In genomic region chr5:120536046-120536445, GRCm38 (mm10) we compare ENCODE assay signal across 9 mouse cellular contexts. TPM values are rescaled to one million over a fixed set of nuclear protein-coding genes. Genes with fewer than 3 reads are reported as not detected.
DNase-seq lines count a peak whose midpoint lies in the region; ATAC-seq lines count a peak whose summit lies in the region.
"Had no signal": no experiment of that assay in that cellular context is flagged by ENCODE, and none has a peak within 500 bp of the region (broad histone marks: within the 10 kb centered on the region; RNA-seq: fewer than 3 reads in every experiment).

No protein-coding gene starts in this region.

- no peak overlapping the region for H3K4me2 ChIP-seq in forebrain, embryonic 16.5 days (ENCODE audit: low read length)
- H3K4me2 ChIP-seq: liver, embryonic 15.5 days had no signal

- H3K4me3 ChIP-seq in forebrain, embryonic 16.5 days (replicated peaks; ENCODE audit: low read length) = no peak overlapping the region
- H3K4me3 ChIP-seq: liver, embryonic 15.5 days had no signal

- no peaks in the 10 kb centered on the region for H3K9me3 ChIP-seq in forebrain, embryonic 16.5 days (ENCODE audit: control insufficient read depth, low read length)
- H3K9me3 ChIP-seq: liver, embryonic 15.5 days had no signal

- ATAC-seq in forebrain, embryonic 16.5 days = peak; percentile 43; the same call in 1 of the 2 replicates
- no peak for ATAC-seq in granulocyte monocyte progenitor cell, adult 5-6 weeks (replicated peaks; ENCODE audit: poor library complexity, severe bottlenecking)
- ATAC-seq: Patski had no signal

- WGBS in forebrain, embryonic 16.5 days = 40% methylated on average over 13 of the region's 13 CpGs

- peak; percentile 42 to 56 for DNase-seq in layer of hippocampus, postnatal 10 days (ENCODE audit: low spot score in 2 of 2)
- DNase-seq in layer of hippocampus, adult 9-10 months (ENCODE audit: low spot score) = no peak
- peak; percentile 79 for DNase-seq in cerebellum, adult 9-11 months
- peak; percentile 48 for DNase-seq in lung, postnatal 36 days
- no peak for DNase-seq in thymus, postnatal 0 days (ENCODE audit: low spot score)

- H3K27ac ChIP-seq in forebrain, embryonic 16.5 days (ENCODE audit: low read length) = peak overlapping the region; percentile 3; the same call in 1 of the 2 replicates
- H3K27ac ChIP-seq: liver, embryonic 15.5 days had no signal

- H3K27me3 ChIP-seq in forebrain, embryonic 16.5 days (replicated peaks; ENCODE audit: control insufficient read depth, insufficient read depth, low read length) = no peaks in the 10 kb centered on the region
- H3K27me3 ChIP-seq: liver, embryonic 15.5 days; Patski had no signal

- H3K36me3 ChIP-seq in forebrain, embryonic 16.5 days (ENCODE audit: control insufficient read depth, insufficient read depth) = no peaks in the 10 kb centered on the region

- peaks cover 26% of the 10 kb centered on the region for H3K4me1 ChIP-seq in forebrain, embryonic 16.5 days (replicated peaks; ENCODE audit: control insufficient read depth, insufficient read depth, low read length)
- H3K4me1 ChIP-seq: liver, embryonic 15.5 days had no signal

- 0 out of 2 replicates have a peak overlapping the region, but pooled peaks have one; percentile 17 for H3K9ac ChIP-seq in forebrain, embryonic 16.5 days (replicated peaks; ENCODE audit: low read depth, low read length)
- H3K9ac ChIP-seq: liver, embryonic 15.5 days had no signal

RNA-seq across cellular contexts. Expression of gene Slc8b1, which starts 25.1 kb away (rescaled TPM):
- 1 to 10 TPM; 5.5 to 5.7 TPM for total RNA-seq in layer of hippocampus, postnatal 10 days (2021)
- 1.9 and 2.0 TPM in 2 replicates for polyA plus RNA-seq in forebrain, embryonic 16.5 days (2015; fragmentation: Nextera tagmentation; extraction: Ambion mirVana)
- total RNA-seq in granulocyte monocyte progenitor cell, adult 5-6 weeks (2014; fragmentation: Nextera tagmentation) = 24.9 and 38.3 TPM in 2 replicates
- total RNA-seq in granulocyte monocyte progenitor cell, adult 5-6 weeks (2017) = 30.1 and 31.8 TPM in 2 replicates
- polyA plus RNA-seq in thymus, postnatal 0 days (2015; fragmentation: Nextera tagmentation; extraction: Ambion mirVana) = 4.6 and 5.0 TPM in 2 replicates

RNA-seq across cellular contexts. Expression of gene Plbd2, which starts 32.6 kb away (rescaled TPM):
- total RNA-seq in layer of hippocampus, postnatal 10 days (2021) = 10 to 100 TPM; 63.2 to 66.8 TPM
- 22.9 and 24.6 TPM in 2 replicates for polyA plus RNA-seq in forebrain, embryonic 16.5 days (2015; fragmentation: Nextera tagmentation; extraction: Ambion mirVana)
- total RNA-seq in granulocyte monocyte progenitor cell, adult 5-6 weeks (2014; fragmentation: Nextera tagmentation) = 18.2 and 20.8 TPM in 2 replicates
- total RNA-seq in granulocyte monocyte progenitor cell, adult 5-6 weeks (2017) = 8.9 and 9.4 TPM in 2 replicates
- polyA plus RNA-seq in thymus, postnatal 0 days (2015; fragmentation: Nextera tagmentation; extraction: Ambion mirVana) = 31.0 and 33.9 TPM in 2 replicates

RNA-seq across cellular contexts. Expression of gene Tpcn1, which starts 52.4 kb away (rescaled TPM):
- 10 to 100 TPM; 44.1 to 47.4 TPM for total RNA-seq in layer of hippocampus, postnatal 10 days (2021)
- polyA plus RNA-seq in forebrain, embryonic 16.5 days (2015; fragmentation: Nextera tagmentation; extraction: Ambion mirVana) = 15.4 and 18.3 TPM in 2 replicates
- total RNA-seq in granulocyte monocyte progenitor cell, adult 5-6 weeks (2014; fragmentation: Nextera tagmentation) = 28.8 and 41.5 TPM in 2 replicates
- 12.7 and 14.1 TPM in 2 replicates for total RNA-seq in granulocyte monocyte progenitor cell, adult 5-6 weeks (2017)
- 33.3 and 48.6 TPM in 2 replicates for polyA plus RNA-seq in thymus, postnatal 0 days (2015; fragmentation: Nextera tagmentation; extraction: Ambion mirVana)

RNA-seq across cellular contexts. Expression of gene Iqcd, which starts 52.8 kb away (rescaled TPM):
- total RNA-seq in layer of hippocampus, postnatal 10 days (2021) = 1 to 10 TPM in 1 of 2 experiments, under 1 TPM in 1; 0.91 to 1.2 TPM
- 0.98 and 1.0 TPM in 2 replicates for polyA plus RNA-seq in forebrain, embryonic 16.5 days (2015; fragmentation: Nextera tagmentation; extraction: Ambion mirVana)
- total RNA-seq in granulocyte monocyte progenitor cell, adult 5-6 weeks (2014; fragmentation: Nextera tagmentation) = not detected in 2 replicates
- not detected in 2 replicates for total RNA-seq in granulocyte monocyte progenitor cell, adult 5-6 weeks (2017)
- 1.5 and 1.7 TPM in 2 replicates for polyA plus RNA-seq in thymus, postnatal 0 days (2015; fragmentation: Nextera tagmentation; extraction: Ambion mirVana)

RNA-seq across cellular contexts. Expression of gene Sds, which starts 59.7 kb away (rescaled TPM):
- not detected for total RNA-seq in layer of hippocampus, postnatal 10 days (2021)
- polyA plus RNA-seq in forebrain, embryonic 16.5 days (2015; fragmentation: Nextera tagmentation; extraction: Ambion mirVana) = not detected in 2 replicates
- total RNA-seq in granulocyte monocyte progenitor cell, adult 5-6 weeks (2014; fragmentation: Nextera tagmentation) = not detected in 2 replicates
- not detected in 2 replicates for total RNA-seq in granulocyte monocyte progenitor cell, adult 5-6 weeks (2017)
- 0.14 and 0.24 TPM in 2 replicates for polyA plus RNA-seq in thymus, postnatal 0 days (2015; fragmentation: Nextera tagmentation; extraction: Ambion mirVana)

Comparison
In these comparisons a context has a peak if more than half of its experiments do, and no peak if none do; other contexts are left out.
1. DNase-seq: peak in layer of hippocampus, postnatal 10 days (2 of 2), cerebellum, adult 9-11 months (single experiment) and lung, postnatal 36 days (single experiment); none in layer of hippocampus, adult 9-10 months (single experiment) and thymus, postnatal 0 days (single experiment).